Mouse (Mus musculus) mouse embryonic stem cell (cell line): ENCODE data around the gene Guk1.

ENCODE experiments used
- in situ Hi-C, 2 experiments: fragments of 300-500 bp; cut with MboI; formaldehyde crosslinking; loops; 1 replicate in 1 of 2; 3 replicates in 1 of 2; pipeline ENCODE4 v1.14.3; 2019 to 2020; ENCODE audit warnings: low sequenced_read_pairs in 2 of 2, low pct_unique_long_range_greater_than_20kb in 1 of 2, mixed read lengths in 1 of 2; ENCODE audit not compliant: unreplicated experiment in 1 of 2

The Guk1 gene

DNA sequence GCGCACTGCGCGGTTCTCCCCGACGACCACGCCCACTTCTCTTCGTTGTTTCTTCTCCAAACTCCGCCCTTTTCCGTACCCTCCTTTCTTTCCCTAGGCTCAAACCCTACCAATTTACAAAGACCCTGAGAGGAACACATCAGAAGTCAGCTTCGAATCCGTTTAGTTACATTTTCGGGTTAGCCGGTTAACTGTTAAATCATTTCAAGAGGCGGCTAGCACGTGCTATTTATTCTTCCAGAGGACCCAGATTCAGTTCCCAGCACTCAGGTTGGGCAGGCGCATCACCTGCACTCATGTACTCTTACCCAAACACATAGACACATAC, at the start of gene Guk1:
TSS of gene Guk1 (minus strand) at position 154 of the 328 bp plus-strand sequence.
- in situ Hi-C loops = no loop called here

DNA sequence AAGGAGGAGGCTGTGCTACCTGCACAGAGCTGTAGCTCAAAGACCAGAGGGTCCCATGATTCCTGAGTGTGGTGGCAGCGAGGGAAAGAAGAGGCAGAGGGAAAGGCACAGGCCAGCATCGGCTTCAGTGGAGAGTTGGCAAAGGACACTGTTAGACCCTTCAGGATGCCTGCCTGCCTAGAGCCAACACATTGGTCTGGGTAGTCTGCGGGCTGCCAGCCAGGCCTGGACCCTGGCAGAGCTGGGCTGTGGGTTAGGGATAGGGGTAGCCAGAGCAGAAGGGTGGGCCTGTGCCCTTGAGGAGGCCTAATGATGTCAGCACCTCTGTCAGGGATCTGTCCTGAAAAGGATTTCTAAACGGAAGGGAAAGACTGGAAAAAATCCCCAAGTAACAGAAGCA, 47.8 kb upstream of the Guk1 start:
- in situ Hi-C loops = loop anchor here in 1 of 2 experiments (5.0 kb wide), 1 partner anchor 53 kb away; the partner anchor contains the start of gene Wnt3a

DNA sequence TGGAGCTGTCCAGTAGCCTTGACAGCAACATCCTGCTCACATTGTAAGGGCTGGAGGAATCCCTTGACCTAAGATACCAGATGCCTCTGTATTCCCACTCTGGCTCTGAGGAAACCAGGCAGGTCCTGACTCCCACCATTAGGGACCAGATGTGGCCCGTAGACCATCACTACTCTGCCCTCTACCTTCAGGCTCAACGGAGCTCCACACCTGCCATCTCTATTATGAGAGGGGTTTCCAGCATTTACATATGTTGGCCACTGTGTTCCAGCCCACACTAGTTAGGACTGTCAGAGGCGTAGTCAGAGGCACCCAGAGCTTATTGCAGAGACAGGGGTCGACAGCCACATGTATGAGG, 47.4 kb upstream of the Guk1 start:
- in situ Hi-C loops = no loop called here

DNA sequence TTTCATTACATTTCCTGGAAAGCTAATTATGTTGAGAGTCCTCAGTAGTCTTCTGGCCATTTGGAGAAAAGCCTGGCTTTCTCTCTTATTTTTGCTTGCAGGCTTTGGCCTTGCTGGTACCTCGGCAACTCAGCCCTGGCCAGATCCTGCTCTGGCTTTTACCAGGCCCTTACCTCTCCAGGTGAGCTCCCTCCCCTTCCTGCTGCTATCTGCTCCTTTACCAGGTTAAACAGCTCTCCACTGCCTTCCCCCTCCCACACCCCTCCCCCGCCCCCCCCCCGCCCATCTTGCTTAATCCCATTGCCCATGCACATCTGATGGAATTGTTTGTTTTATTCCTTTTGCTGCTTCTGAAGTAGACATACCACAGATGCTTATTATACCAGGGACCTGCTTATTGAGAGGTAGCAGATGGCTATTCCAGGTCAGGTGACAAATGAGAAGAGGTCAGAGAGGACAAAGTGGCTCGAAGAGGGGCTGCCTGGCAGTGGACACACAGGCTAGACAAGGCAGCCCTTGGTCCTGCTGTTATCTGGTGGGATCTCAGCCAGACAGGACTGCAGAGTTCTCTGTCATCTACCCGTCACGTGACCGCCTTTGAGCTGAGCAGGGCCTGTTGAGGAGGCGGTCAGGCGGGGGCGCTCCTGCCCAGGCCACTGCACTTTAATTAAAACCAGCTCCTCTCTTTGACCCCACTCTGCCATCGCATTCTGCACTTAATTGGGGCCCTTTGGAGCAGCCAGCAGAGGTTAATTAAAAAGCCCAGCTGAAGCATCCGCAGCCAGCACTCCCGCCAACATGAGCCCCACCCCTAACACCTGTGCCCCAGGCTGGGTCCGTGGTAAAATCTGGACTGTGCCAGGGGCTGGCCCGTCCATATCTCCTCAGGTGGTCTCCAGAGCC, 46.8 kb upstream of the Guk1 start:
- in situ Hi-C loops = no loop called here

DNA sequence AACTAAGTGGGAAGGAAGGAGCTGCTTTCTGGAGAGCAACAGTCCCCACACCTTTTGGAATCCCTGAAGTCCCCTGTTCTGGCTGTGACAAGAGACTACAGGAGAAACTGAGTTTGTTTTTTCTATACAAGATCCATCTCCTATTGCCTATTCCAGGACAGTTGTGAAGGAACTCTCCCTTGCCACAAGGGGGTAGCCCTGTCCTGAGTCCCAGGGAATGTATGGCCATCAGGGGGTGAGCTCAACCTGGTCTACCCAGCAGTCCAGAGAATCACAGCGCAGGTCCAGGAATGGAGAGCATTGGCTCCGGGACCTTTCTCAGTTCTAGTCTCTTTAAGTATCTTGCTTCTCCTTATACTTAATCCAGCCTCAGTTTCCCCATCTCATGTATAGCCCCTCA, 40.8 kb upstream of the Guk1 start:
- in situ Hi-C loops = no loop called here

DNA sequence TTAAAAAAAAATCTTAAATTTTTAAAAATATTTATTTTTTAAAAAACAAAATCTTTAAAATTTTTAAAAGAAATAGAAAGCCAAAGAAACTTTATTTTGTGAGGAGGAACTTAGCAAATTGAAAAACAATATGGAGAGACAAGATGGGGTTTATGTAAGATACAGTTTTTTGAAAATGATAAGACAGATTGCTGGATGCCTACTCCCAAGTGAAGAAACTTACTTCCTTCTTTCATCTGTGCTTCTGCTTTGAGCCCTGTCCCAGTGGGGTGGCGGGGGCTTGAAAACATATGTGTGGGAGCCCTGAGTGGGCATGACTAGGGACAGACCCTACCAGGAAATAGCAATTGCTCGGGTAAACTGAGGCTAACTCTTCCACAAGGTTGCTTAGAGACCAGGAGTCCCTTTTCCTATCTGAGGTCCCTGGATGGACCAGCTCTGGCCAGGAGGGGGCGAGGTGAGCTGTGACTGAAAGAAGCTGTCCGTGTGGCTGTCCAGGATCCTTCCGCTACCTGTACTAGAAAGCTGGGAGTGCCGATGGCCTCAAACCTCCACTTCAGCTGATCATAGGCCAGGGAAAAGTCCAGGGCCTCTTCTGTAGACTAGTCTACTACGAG, 38.2 kb upstream of the Guk1 start:
- in situ Hi-C loops = no loop called here

DNA sequence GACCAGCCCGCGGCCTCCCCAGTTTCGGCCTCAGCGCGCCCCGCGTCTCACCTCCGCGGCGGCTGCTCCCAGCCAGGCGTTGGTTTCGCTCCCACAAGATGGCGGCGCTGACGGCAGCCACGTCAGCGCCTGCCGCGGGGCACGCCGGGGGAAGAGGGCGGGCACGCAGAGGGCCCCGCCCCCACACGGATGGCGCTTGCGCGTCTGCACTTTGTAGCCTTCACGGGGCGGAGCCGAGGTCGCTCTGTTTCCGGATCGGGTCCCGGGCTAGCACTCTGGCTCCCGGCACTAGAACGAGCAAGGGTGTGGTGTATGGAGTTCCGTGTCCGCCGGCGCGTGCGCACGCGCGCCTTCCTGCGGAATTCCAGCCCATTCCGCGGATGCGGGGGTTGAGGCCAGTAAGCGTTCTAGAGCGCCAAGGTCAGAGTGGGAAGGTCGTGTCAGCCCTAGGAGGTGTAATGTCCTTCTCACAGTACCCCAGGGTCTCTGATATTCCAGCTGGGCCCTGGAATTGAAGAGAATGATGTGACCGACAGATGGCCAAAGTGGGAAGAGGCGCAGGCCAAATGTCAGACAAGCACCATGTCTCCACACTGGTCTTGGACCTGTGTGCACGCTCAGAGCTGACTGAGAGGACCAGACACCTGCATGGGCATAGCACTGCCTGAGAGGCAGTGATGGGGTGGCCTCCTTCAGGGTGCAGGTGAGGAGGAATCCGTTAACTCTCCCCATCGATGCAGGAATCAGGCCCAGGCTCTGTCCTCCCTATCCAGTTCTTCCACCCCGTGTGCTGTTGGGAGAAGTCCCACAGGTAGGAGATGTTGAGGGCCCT, 36.3 kb upstream of the Guk1 start, which contains the start of gene Arf1:
TSS of gene Arf1 (minus strand) at position 149 of the 832 bp plus-strand sequence.
- in situ Hi-C loops = no loop called here

DNA sequence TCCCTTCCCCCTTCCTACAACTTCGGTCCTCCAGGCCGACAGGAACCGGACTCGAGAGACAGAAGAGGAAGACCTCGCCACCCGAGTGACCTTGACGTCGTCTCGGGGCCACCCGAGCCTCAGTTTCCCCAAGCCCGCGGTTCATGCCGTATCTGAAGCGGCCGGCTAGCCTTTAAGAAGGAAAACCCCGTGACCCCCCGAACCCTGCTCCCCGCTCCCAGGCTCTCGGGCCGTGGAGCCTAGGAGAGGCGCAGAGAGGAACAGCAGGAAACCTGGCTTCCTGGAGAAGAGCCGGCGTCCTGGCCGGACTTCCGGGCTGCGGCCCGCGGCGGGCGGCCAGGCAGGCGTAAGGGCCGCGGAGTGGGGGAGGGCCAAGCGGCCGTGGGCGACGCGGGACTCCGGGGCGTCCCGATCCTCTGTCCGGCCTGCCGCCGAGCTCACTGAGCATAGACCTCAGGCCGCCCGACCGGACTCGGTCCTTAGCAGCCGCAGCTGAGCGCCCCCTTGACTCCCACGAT, 35.7 kb upstream of the Guk1 start:
- in situ Hi-C loops = no loop called here

DNA sequence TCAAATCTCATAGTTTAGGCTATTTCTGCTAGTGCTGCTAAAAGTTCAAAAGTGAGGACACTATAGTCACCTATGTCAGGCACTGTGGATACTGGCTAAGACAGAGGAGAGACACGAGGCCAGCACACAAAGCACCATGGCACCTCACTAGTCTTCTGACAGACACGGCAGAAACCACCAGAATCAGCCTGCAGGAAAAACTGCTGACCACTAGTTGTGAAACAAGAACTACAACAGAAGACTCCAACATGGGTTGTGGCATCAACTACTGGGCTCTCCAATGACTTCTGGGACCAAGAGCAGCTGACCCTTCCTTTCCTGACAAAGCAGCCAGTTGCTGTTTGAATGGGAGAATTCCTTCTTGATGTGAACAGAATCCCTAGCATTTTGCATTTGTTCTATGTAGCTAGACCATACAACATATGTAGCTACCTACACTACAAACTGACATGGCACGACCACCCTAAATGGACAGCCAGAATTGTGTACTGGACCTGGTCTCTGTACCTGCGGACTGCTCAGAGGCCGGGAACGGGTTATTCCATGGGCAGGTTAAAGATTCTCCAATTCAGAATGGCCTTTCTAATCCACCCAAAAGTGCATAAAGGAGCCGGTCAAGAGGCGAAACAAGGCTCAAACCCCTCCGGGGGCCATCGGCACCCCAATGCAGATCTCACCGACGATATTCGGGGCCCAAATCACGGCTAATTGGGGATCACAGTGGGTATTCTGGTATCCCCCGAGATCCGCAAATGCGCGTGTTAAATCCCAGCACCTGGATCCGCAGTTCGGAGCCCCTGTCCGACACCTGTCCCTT, 35.0 kb upstream of the Guk1 start:
- in situ Hi-C loops = no loop called here

DNA sequence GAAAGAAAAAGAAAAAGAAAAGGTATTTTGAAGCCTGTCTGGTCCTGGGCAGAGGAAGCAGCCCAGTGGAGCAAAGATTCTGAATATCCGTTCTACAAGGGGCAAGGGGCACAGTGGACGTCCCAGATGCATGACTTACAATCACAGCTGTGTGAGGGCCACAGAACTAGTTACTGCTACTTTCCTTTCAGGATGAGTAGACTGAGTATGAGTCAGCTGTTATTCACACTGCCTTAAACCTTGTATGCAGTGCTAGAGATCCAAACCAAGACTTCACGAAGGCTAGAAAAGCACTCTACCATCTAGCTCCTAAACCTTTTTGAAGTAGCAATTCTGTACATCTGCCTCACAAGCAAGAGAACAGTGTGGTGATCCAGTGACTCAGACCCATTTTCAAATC, 34.2 kb upstream of the Guk1 start:
- in situ Hi-C loops = no loop called here

DNA sequence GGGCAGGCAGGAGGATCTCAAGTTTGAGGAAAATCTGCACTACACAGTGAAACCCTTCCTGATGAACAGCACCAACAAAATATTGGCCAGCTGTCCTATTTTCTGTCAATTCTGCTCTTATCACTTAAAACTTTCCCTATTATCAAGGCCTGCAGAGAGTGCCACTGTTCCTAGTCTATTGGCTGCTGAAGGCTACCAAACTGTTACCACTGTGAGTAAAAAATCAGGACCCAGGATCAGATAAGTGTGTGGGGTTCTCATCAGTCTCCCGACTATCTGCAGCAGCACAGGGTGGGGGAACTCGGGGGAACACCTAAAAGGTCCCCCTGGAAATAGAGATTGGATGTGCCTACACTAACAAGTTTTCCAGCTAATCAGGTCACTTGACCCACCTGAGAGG, 33.2 kb upstream of the Guk1 start:
- in situ Hi-C loops = no loop called here

DNA sequence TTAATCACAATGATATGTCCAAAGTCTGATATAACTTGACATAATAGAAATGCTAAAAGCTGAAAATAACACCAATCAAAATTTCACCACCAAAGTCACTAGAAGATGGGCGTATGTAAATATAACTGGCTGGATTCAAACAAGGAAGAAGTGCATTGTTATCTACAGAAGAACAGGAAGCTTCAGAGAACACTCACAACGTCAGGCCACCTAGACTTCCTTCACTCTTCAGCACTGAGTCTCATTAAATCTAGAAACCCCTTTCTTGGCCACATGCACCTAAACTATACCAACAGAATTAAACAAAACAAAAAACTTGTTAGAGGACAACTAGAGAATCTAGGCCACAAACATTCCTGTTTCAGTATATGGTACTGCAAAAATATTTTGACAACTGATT, 32.5 kb upstream of the Guk1 start:
- in situ Hi-C loops = no loop called here

DNA sequence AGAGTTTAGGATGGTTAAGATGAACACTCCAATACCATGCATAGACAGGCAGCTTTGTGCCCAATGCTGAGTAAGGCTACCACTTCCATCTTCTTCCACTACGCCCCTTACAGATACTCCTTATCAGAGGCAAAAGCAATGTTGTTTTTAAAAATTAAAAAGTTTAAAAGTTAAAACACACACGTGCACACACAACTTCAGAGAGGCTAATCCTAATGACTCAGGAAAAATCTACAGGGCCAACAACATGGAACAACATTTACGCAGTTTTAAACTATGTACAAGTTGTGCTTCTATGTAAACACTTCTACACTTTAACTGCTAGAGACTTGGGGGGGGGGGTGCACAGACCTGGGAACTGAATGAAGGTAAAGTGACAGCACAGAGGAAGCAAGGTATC, 32.0 kb upstream of the Guk1 start:
- in situ Hi-C loops = no loop called here

DNA sequence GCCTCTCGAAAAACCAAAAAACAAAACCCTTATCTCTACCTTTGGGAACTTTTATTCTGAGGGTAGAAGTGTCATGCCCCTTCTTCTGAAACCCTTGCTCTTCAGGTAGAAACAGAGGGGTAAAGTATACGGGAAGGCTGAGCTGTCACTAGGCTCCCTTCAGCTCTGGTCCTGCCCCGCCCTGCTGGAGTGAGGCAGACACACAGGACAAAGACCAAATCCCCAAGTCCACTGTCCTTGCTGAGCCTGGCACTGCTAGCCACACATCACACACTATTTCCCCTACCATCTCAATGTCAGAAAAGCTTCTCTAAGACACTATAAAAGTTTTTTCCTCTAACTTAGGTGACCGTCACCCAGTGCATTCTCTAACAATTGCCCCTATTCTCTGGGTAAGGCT, 30.3 kb upstream of the Guk1 start:
- in situ Hi-C loops = no loop called here

DNA sequence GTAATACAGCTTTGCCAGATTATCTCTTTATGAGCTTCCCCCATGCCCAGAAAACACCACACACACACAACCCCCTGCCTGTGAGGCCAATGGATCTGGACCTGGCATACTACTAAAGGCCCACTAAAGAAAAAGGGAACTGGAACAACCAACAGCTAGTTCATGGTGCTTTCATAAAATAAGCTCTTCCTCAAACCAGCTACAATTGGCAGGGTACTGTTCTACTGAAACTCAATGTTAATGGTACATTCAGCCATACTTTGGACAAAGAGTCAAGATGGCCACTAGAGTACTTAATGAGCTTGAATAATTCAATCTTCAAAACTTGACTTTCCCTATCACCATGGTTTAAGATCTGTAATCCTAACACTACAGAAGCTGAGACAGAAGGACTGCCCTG, 29.6 kb upstream of the Guk1 start:
- in situ Hi-C loops = no loop called here

DNA sequence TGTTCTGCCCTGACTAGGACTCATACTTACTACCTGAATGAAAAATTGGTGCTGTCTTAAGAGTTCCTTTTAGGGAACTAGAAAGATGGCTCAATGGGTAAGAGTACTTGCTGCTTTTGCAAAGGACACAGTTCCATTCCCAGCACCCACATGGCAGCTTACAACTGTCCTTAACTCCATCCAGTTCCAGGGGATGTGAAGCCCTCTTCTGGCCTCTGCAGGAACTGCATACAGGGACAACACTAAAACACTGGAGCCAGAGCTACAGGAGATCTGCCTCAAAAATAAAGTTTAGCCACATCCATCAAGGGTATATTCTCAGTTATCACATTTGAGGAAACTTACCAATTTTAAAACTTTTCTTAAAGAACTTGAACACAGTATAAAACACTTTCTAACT, 27.1 kb upstream of the Guk1 start:
- in situ Hi-C loops = no loop called here

DNA sequence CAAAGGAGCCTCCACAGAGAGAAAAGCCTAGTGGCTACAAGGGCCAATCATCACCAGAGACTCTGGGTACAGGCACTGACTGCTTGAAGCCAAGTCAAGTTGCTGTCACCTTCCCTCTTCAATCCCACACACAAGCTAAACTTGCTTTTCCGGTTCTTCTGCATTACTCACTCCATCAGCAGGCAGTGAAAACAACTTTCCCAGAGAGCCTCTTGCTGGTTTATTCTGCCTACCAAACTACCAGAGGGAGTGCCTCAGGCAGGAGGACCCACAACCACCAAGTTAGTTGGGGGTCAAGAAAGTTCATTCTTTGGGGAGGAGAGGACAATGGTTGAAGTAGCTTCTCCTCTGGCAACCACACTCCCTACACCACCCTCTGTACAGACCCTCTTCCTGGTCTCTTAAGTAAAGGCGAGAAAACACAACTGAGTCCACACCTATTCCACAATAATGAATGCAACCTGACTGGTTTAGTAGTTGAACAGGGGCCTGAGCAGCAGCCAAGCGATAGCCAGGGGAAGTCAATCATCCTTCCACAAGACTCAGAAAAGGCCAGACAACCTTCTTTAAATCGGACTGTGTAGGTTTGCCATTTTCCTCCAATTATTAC, 26.5 kb upstream of the Guk1 start:
- in situ Hi-C loops = no loop called here

DNA sequence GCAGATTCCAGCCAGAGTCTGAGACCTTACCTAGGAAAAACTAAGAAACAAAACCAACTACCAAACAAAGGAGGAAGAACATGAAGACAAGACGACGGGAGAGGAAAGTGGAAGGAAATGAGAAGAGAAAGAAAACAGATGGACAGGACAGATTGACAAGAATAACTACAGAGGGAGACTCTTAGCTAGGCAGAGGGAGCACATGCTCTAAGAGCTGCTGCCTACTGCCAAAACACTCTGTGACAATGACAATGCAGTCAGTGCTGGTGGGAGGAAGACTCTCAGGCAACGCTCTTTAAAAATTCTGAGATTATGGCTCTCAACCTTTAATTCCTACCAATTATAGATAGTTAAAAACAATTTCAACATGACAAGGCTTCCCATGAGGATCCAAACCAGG, 24.9 kb upstream of the Guk1 start:
- in situ Hi-C loops = no loop called here
